In the genomic region with DNA sequence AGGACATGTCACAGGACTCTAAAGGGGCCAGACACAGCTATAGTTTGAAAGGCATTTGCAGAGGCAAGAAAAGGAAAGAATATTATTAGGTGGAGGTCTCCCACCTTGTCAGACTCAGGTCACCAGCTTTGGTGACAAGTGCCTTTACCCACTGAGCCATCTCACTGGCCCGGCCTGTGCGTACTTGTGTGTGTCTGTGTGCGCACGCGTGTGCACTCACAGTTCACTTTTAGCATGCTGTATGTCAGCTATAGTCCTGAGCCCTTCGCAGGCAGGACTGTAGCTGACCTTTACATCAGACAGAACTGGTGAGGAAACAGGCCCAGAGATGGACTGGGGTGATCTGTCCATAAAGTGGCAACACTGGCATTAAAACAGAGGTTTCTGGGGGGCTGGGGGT, we compare ENCODE assay signal across 23 mouse cellular contexts. TPM values are rescaled to one million over a fixed set of nuclear protein-coding genes. Genes with fewer than 3 reads are reported as not detected.
A peak's percentile ranks its signal among the peaks of the same experiment; 100 is the strongest.
DNase-seq lines count a peak whose midpoint lies in the region; ATAC-seq and TF ChIP-seq lines count a peak whose summit lies in the region.
"Had no signal": no experiment of that assay in that cellular context is flagged by ENCODE, and none has a peak within 500 bp of the region (broad histone marks: within the 10 kb centered on the region; RNA-seq: fewer than 3 reads in every experiment).

No protein-coding gene starts in this region.

- H3K27ac ChIP-seq in heart, embryonic 16.5 days (ENCODE audit: low read length) = peak overlapping the region; percentile 57
- no peak overlapping the region for H3K27ac ChIP-seq in heart, adult 2 months
- peak overlapping the region; percentile 77 for H3K27ac ChIP-seq in thymus, adult 2 months (ENCODE audit: control insufficient read depth, insufficient read depth, low read length)
- peak overlapping the region; percentile 41; the same call in 1 of the 2 replicates for H3K27ac ChIP-seq in embryonic facial prominence, embryonic 13.5 days
- peak overlapping the region; percentile 78 for H3K27ac ChIP-seq in limb, embryonic 15.5 days
- H3K27ac ChIP-seq in intestine, postnatal 0 days (ENCODE audit: low read depth, low read length) = no peak overlapping the region
- H3K27ac ChIP-seq: forebrain, embryonic 12.5 days; hindbrain, embryonic 12.5 days; lung, embryonic 15.5 days; neural tube, embryonic 12.5 days had no signal

- no peaks in the 10 kb centered on the region for H3K36me3 ChIP-seq in heart, embryonic 16.5 days (ENCODE audit: control insufficient read depth, insufficient read depth)
- H3K36me3 ChIP-seq in heart, adult 2 months (ENCODE audit: control insufficient read depth, insufficient read depth, low read length) = no peaks in the 10 kb centered on the region
- H3K36me3 ChIP-seq in thymus, adult 2 months (ENCODE audit: control insufficient read depth, insufficient read depth, low read length) = no peaks in the 10 kb centered on the region
- H3K36me3 ChIP-seq in embryonic facial prominence, embryonic 13.5 days = no peaks in the 10 kb centered on the region
- no peaks in the 10 kb centered on the region for H3K36me3 ChIP-seq in limb, embryonic 15.5 days
- H3K36me3 ChIP-seq in intestine, postnatal 0 days (ENCODE audit: control insufficient read depth, insufficient read depth) = no peaks in the 10 kb centered on the region
- H3K36me3 ChIP-seq: forebrain, embryonic 12.5 days; hindbrain, embryonic 12.5 days; lung, embryonic 15.5 days; neural tube, embryonic 12.5 days had no signal

- no peak for ATAC-seq in heart, embryonic 16.5 days (replicated peaks; ENCODE audit: extremely low read depth, insufficient read depth, low FRiP score)
- no peak for ATAC-seq in embryonic facial prominence, embryonic 13.5 days (ENCODE audit: insufficient number of reproducible peaks, insufficient read depth, low FRiP score, low TSS enrichment, low read depth)
- ATAC-seq in limb, embryonic 15.5 days (ENCODE audit: insufficient number of reproducible peaks, low FRiP score, low TSS enrichment, low read depth) = no peak
- no peak for ATAC-seq in intestine, postnatal 0 days
- ATAC-seq: Patski had no signal

- no peak for TF ChIP-seq POLR2A in heart, adult 2 months (IDR thresholded peaks at IDR 0.05; ENCODE audit: insufficient read depth, low read depth, low read length)
- TF ChIP-seq POLR2A in thymus, adult 2 months (IDR thresholded peaks at IDR 0.05; ENCODE audit: control insufficient read depth, extremely low read depth, insufficient read depth, low read length, poor library complexity) = no peak

- TF ChIP-seq CTCF in heart, adult 2 months (IDR thresholded peaks at IDR 0.05) = no peak
- TF ChIP-seq CTCF in thymus, adult 2 months (IDR thresholded peaks at IDR 0.05; ENCODE audit: borderline replicate concordance, control insufficient read depth, extremely low read depth, insufficient read depth, low read length, poor library complexity) = no peak
- no peak for TF ChIP-seq CTCF in intestine, postnatal 0 days (IDR thresholded peaks at IDR 0.05; ENCODE audit: low read depth)

- TF ChIP-seq EP300 in heart, adult 2 months (IDR thresholded peaks at IDR 0.05; ENCODE audit: insufficient read depth, low read depth, low read length) = no peak

- no peak for DNase-seq in heart, adult 2 months
- no peak for DNase-seq in thymus, adult 2 months
- no peak for DNase-seq in thymus, postnatal 0 days (ENCODE audit: low spot score)
- no peak for DNase-seq in adrenal gland, postnatal 10 days
- DNase-seq: adrenal gland, adult 8-10 months; B cell, adult 2 months; cerebellum, adult 9-11 months; gastrocnemius, postnatal 25 days; heart, postnatal 14 days; kidney, adult 2 months; kidney, postnatal 14 days; left cerebral cortex, postnatal 4 days; lung, postnatal 4 days; right cerebral cortex, adult 18-20 months had no signal

- no peaks in the 10 kb centered on the region for H3K79me2 ChIP-seq in heart, adult 2 months (replicated peaks; ENCODE audit: control insufficient read depth, insufficient read depth, low read length)

- no peaks in the 10 kb centered on the region; the same call in 1 of the 2 replicates for H3K27me3 ChIP-seq in heart, embryonic 16.5 days (ENCODE audit: control insufficient read depth, insufficient read depth, low read length)
- peaks cover 8% of the 10 kb centered on the region for H3K27me3 ChIP-seq in heart, adult 2 months (ENCODE audit: control insufficient read depth, insufficient read depth, low read length)
- H3K27me3 ChIP-seq in thymus, adult 2 months (ENCODE audit: control insufficient read depth, insufficient read depth, low read length) = no peaks in the 10 kb centered on the region
- peaks cover 12% of the 10 kb centered on the region for H3K27me3 ChIP-seq in embryonic facial prominence, embryonic 13.5 days
- H3K27me3 ChIP-seq in limb, embryonic 15.5 days = no peaks in the 10 kb centered on the region
- peaks cover 12% of the 10 kb centered on the region; the same call in 1 of the 2 replicates for H3K27me3 ChIP-seq in intestine, postnatal 0 days (replicated peaks; ENCODE audit: control insufficient read depth, insufficient read depth, low read length)
- H3K27me3 ChIP-seq: Patski had no signal

- WGBS in heart, embryonic 16.5 days = 90% methylated on average over 6 of the region's 6 CpGs
- 93% methylated on average over 6 of the region's 6 CpGs for WGBS in heart, adult 2 months
- 45% methylated on average over 6 of the region's 6 CpGs for WGBS in thymus, adult 2 months
- 92% methylated on average over 6 of the region's 6 CpGs for WGBS in embryonic facial prominence, embryonic 13.5 days
- WGBS in limb, embryonic 15.5 days = 94% methylated on average over 6 of the region's 6 CpGs
- WGBS in intestine, postnatal 0 days = 95% methylated on average over 6 of the region's 6 CpGs

- peak overlapping the region; percentile 33 for H3K4me3 ChIP-seq in heart, embryonic 16.5 days (ENCODE audit: low read length)
- no peak overlapping the region for H3K4me3 ChIP-seq in heart, adult 2 months
- peak overlapping the region; percentile 49 for H3K4me3 ChIP-seq in thymus, adult 2 months (ENCODE audit: control insufficient read depth, insufficient read depth, low read length)
- no peak overlapping the region for H3K4me3 ChIP-seq in embryonic facial prominence, embryonic 13.5 days
- H3K4me3 ChIP-seq in limb, embryonic 15.5 days = no peak overlapping the region
- H3K4me3 ChIP-seq in intestine, postnatal 0 days (ENCODE audit: low read depth, low read length) = no peak overlapping the region
- H3K4me3 ChIP-seq: forebrain, embryonic 12.5 days; hindbrain, embryonic 12.5 days; lung, embryonic 15.5 days; neural tube, embryonic 12.5 days had no signal

- no peak overlapping the region for H3K4me2 ChIP-seq in heart, embryonic 16.5 days (ENCODE audit: low read depth, low read length)
- no peak overlapping the region for H3K4me2 ChIP-seq in embryonic facial prominence, embryonic 13.5 days
- no peak overlapping the region for H3K4me2 ChIP-seq in limb, embryonic 15.5 days
- no peak overlapping the region for H3K4me2 ChIP-seq in intestine, postnatal 0 days (replicated peaks; ENCODE audit: low read depth)
- H3K4me2 ChIP-seq: forebrain, embryonic 12.5 days; hindbrain, embryonic 12.5 days; lung, embryonic 15.5 days; neural tube, embryonic 12.5 days had no signal

- H3K4me1 ChIP-seq in heart, embryonic 16.5 days (ENCODE audit: control insufficient read depth, insufficient read depth, low read length) = peaks cover 8% of the 10 kb centered on the region
- peaks cover 5% of the 10 kb centered on the region for H3K4me1 ChIP-seq in heart, adult 2 months (ENCODE audit: control insufficient read depth, insufficient read depth, low read length)
- H3K4me1 ChIP-seq in thymus, adult 2 months (replicated peaks; ENCODE audit: control insufficient read depth, insufficient read depth, low read length) = peaks cover 38% of the 10 kb centered on the region
- H3K4me1 ChIP-seq in embryonic facial prominence, embryonic 13.5 days = peaks cover 36% of the 10 kb centered on the region
- H3K4me1 ChIP-seq in limb, embryonic 15.5 days = peaks cover 39% of the 10 kb centered on the region
- peaks cover 7% of the 10 kb centered on the region for H3K4me1 ChIP-seq in intestine, postnatal 0 days (replicated peaks; ENCODE audit: control insufficient read depth, insufficient read depth, low read length)

- H3K9me3 ChIP-seq in heart, embryonic 16.5 days (replicated peaks; ENCODE audit: control insufficient read depth, low read length) = no peaks in the 10 kb centered on the region
- no peaks in the 10 kb centered on the region for H3K9me3 ChIP-seq in embryonic facial prominence, embryonic 13.5 days
- H3K9me3 ChIP-seq in limb, embryonic 15.5 days = no peaks in the 10 kb centered on the region
- H3K9me3 ChIP-seq in intestine, postnatal 0 days (ENCODE audit: control insufficient read depth) = no peaks in the 10 kb centered on the region
- H3K9me3 ChIP-seq: forebrain, embryonic 12.5 days; hindbrain, embryonic 12.5 days; lung, embryonic 15.5 days; neural tube, embryonic 12.5 days had no signal

- peak overlapping the region; percentile 54 for H3K9ac ChIP-seq in heart, embryonic 16.5 days (ENCODE audit: low read length)
- no peak overlapping the region for H3K9ac ChIP-seq in heart, adult 2 months (ENCODE audit: low read depth, low read length)
- no peak overlapping the region for H3K9ac ChIP-seq in embryonic facial prominence, embryonic 13.5 days
- no peak overlapping the region for H3K9ac ChIP-seq in limb, embryonic 15.5 days
- H3K9ac ChIP-seq in intestine, postnatal 0 days (ENCODE audit: low read depth, low read length) = no peak overlapping the region
- H3K9ac ChIP-seq: forebrain, embryonic 12.5 days; hindbrain, embryonic 12.5 days; lung, embryonic 15.5 days; neural tube, embryonic 12.5 days had no signal

- intact Hi-C loops in heart, adult 2 months (cut with DNase I) = no loop called here

RNA-seq across cellular contexts. Expression of a gene that starts 4.7 kb away (rescaled TPM):
- 7.2 and 15.1 TPM in 2 replicates for polyA plus RNA-seq in heart, embryonic 16.5 days (2015; fragmentation: Nextera tagmentation; extraction: Ambion mirVana)
- under 1 TPM in 1 of 2 experiments, not detected in 1; 0.16 TPM for total RNA-seq in heart, adult 2 months (2021)
- 0.29 and 0.61 TPM in 2 replicates for polyA plus RNA-seq in heart, adult 2 months (2012; rRNA removed)
- 111 and 114 TPM in 2 replicates for polyA plus RNA-seq in thymus, adult 2 months (2012; rRNA removed)
- 40.0 and 43.5 TPM in 2 replicates for polyA plus RNA-seq in thymus, postnatal 0 days (2015; fragmentation: Nextera tagmentation; extraction: Ambion mirVana)
- 2.0 and 2.1 TPM in 2 replicates for polyA plus RNA-seq in embryonic facial prominence, embryonic 13.5 days (2015; fragmentation: Nextera tagmentation; extraction: Ambion mirVana)
- polyA plus RNA-seq in limb, embryonic 15.5 days (2015; fragmentation: Nextera tagmentation; extraction: Ambion mirVana) = 0.96 and 1.9 TPM in 2 replicates
- total RNA-seq in adrenal gland, postnatal 10 days (2021) = 1 to 10 TPM; 1.9 to 2.0 TPM
- polyA plus RNA-seq in intestine, postnatal 0 days (2015; fragmentation: Nextera tagmentation; extraction: Ambion mirVana) = 0.18 and 0.35 TPM in 2 replicates

RNA-seq across cellular contexts. Expression of a gene that starts 14.4 kb away (rescaled TPM):
- 0.71 TPM in 1 of 2 replicates, not detected in the other for polyA plus RNA-seq in heart, embryonic 16.5 days (2015; fragmentation: Nextera tagmentation; extraction: Ambion mirVana)
- total RNA-seq in heart, adult 2 months (2021) = not detected
- 0.12 TPM in 1 of 2 replicates, not detected in the other for polyA plus RNA-seq in heart, adult 2 months (2012; rRNA removed)
- polyA plus RNA-seq in thymus, adult 2 months (2012; rRNA removed) = 0.98 and 1.5 TPM in 2 replicates
- 0.57 and 0.68 TPM in 2 replicates for polyA plus RNA-seq in thymus, postnatal 0 days (2015; fragmentation: Nextera tagmentation; extraction: Ambion mirVana)
- polyA plus RNA-seq in embryonic facial prominence, embryonic 13.5 days (2015; fragmentation: Nextera tagmentation; extraction: Ambion mirVana) = 0.31 TPM in 1 of 2 replicates, not detected in the other
- 0.23 TPM in 1 of 2 replicates, not detected in the other for polyA plus RNA-seq in limb, embryonic 15.5 days (2015; fragmentation: Nextera tagmentation; extraction: Ambion mirVana)
- 1 to 10 TPM in 1 of 2 experiments, under 1 TPM in 1; 0.48 to 1.2 TPM for total RNA-seq in adrenal gland, postnatal 10 days (2021)
- not detected in 2 replicates for polyA plus RNA-seq in intestine, postnatal 0 days (2015; fragmentation: Nextera tagmentation; extraction: Ambion mirVana)
- total RNA-seq: left cerebral cortex, postnatal 4 days had no signal
- polyA plus RNA-seq: forebrain, embryonic 12.5 days; hindbrain, embryonic 12.5 days; lung, embryonic 15.5 days; neural tube, embryonic 12.5 days; Patski had no signal

Comparison
In these comparisons a context has a peak if more than half of its experiments do, and no peak if none do; other contexts are left out.
1. H3K27ac ChIP-seq: peak in heart, embryonic 16.5 days (single experiment), thymus, adult 2 months (single experiment), embryonic facial prominence, embryonic 13.5 days (single experiment) and limb, embryonic 15.5 days (single experiment); none in heart, adult 2 months (single experiment) and intestine, postnatal 0 days (single experiment).
2. H3K4me3 ChIP-seq: peak in heart, embryonic 16.5 days (single experiment) and thymus, adult 2 months (single experiment); none in heart, adult 2 months (single experiment), embryonic facial prominence, embryonic 13.5 days (single experiment), limb, embryonic 15.5 days (single experiment) and intestine, postnatal 0 days (single experiment).